Mouse (Mus musculus) stomach, postnatal 0 days (tissue): ENCODE measurements at regions not wholly inside any gene's neighbourhood (a gene's known extent, or its start where the extent isn't known, plus 50 kb on each side); places are given as distances from the start of the nearest gene placed in this dataset.

Experiments used
- CTCF ChIP-seq: IDR thresholded peaks from 2 replicates; pipeline ENCODE4 v1.5.1; 2016; ENCODE audit warnings: antibody characterized with exemption, low read depth, mild to moderate bottlenecking, moderate library complexity
- EP300 ChIP-seq: optimal IDR thresholded peaks from 2 replicates; pipeline ENCODE3; 2016; ENCODE audit warnings: antibody characterized with exemption

GRCm38 (mm10) chr12:42277241-42278032, 791.2 kb upstream of the Lrrn3 start:
- TF ChIP-seq CTCF (no peak), EP300 (no peak)
